Mouse (Mus musculus): ENCODE results near the gene Slc25a22. TPM values are rescaled to one million over a fixed set of nuclear protein-coding genes. Genes with fewer than 3 reads are reported as not detected.

Gene Slc25a22
- total and polyA plus RNA-seq, 3 experiments = 6.5 to 31.5 (median 16.1) TPM

DNA sequence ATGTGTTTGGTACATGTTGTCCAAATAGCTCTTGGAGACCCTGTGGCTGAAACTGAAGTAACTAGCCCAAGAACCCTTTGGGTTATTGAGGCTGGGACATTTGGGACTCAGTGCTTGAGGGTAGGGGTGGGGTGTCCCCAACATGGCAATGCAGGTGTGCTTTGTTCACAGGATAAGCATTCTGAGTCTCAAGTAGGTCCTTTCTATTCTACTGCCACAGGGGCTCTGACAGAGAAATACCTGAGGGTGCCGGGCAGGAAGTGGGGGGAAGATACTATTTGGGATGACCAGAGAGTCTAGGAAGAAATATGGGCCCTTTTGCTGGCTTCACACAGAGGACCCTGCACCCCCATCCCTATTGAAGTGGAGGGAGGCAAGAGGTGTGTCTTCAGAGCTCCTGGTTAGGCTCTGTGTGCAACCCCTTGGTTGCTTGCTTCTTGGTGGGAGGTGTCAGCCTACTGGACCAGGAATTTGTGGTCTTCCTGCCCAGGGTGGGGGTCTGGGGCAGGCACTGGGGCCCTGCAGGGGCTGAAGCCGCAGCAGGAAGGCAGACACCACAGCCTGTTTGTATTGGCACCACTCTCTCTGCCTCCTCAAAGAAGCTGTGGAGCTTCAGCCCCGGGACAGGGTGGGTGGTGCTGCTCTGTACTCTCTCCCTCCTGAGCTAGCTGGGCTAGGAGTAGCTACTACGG is 40.0 kb upstream of the Slc25a22 start:
- Histone ChIP-seq H3K9ac (ENCODE audit: insufficient read depth, low read depth) (no peak overlapping the region), H3K36me3 (replicated peaks in 1 of 2; ENCODE audit: control insufficient read depth in 1 of 2, insufficient read depth in 1 of 2, low read length in 1 of 2) (peaks cover 2 to 17% of the 10 kb centered on the region in 2 experiments), H3K27ac (ENCODE audit: insufficient read depth, low read depth) (no peak overlapping the region), H3K4me2 (ENCODE audit: insufficient read depth, low read depth, poor library complexity, severe bottlenecking) (no peak overlapping the region), H3K9me3 (replicated peaks; ENCODE audit: low read length) (no peaks in the 10 kb centered on the region), H3K79me2 (replicated peaks; ENCODE audit: control insufficient read depth, extremely low read depth, insufficient read depth, poor library complexity, severe bottlenecking) (peaks cover 19% of the 10 kb centered on the region), H3K4me1 (ENCODE audit: control insufficient read depth in 1 of 2, insufficient read depth in 2 of 2) (peaks cover 19 to 49% of the 10 kb centered on the region in 2 experiments), H3K4me3 (replicated peaks in 1 of 3; ENCODE audit: low read depth in 2 of 3, low read length in 2 of 3, poor library complexity in 1 of 3) (no peak overlapping the region), H3K27me3 (replicated peaks) (peaks cover 9% of the 10 kb centered on the region)
- in situ Hi-C loops (cut with MboI; ENCODE audit: low pct_ligation_motif_present, low pct_unique_long_range_greater_than_20kb, low sequenced_read_pairs) = no loop called here
- dilution Hi-C loops (cut with MboI; ENCODE audit: extremely low pct_ligation_motif_present, extremely low pct_unique_long_range_greater_than_20kb, low sequenced_read_pairs) = no loop called here
- no peak for TF ChIP-seq PAX5 (IDR thresholded peaks at IDR 0.05; ENCODE audit: low read length)
- DNase-seq (ENCODE audit: extremely low read depth) = no peak

- Histone ChIP-seq H3K9me3 (replicated peaks; ENCODE audit: low read length) (no peaks in the 10 kb centered on the region), H3K4me1 (ENCODE audit: control insufficient read depth in 1 of 2, insufficient read depth in 2 of 2) (peaks cover 16 to 51% of the 10 kb centered on the region in 2 experiments), H3K4me2 (ENCODE audit: insufficient read depth, low read depth, poor library complexity, severe bottlenecking) (peak overlapping the region; percentile 53; the same call in 1 of the 2 replicates), H3K27ac (ENCODE audit: insufficient read depth, low read depth) (no peak overlapping the region), H3K27me3 (replicated peaks) (peaks cover 9% of the 10 kb centered on the region), H3K79me2 (replicated peaks; ENCODE audit: control insufficient read depth, extremely low read depth, insufficient read depth, poor library complexity, severe bottlenecking) (peaks cover 22% of the 10 kb centered on the region), H3K4me3 (replicated peaks in 1 of 3; ENCODE audit: low read depth in 2 of 3, low read length in 2 of 3, poor library complexity in 1 of 3) (peak overlapping the region in 2 of 3 experiments; percentile 89 to 96), H3K36me3 (replicated peaks in 1 of 2; ENCODE audit: control insufficient read depth in 1 of 2, insufficient read depth in 1 of 2, low read length in 1 of 2) (peaks cover 8 to 17% of the 10 kb centered on the region in 2 experiments), H3K9ac (ENCODE audit: insufficient read depth, low read depth) (no peak overlapping the region)
- DNase-seq (ENCODE audit: extremely low read depth) = no peak
- in situ Hi-C loops (cut with MboI; ENCODE audit: low pct_ligation_motif_present, low pct_unique_long_range_greater_than_20kb, low sequenced_read_pairs) = no loop called here
- TF ChIP-seq RCOR1 (conservative IDR thresholded peaks at IDR 0.05; ENCODE audit: low read depth, low read length) (no peak), CTCF (conservative IDR thresholded peaks at IDR 0.05 in 1 of 2, IDR thresholded peaks at IDR 0.05 in 1 of 2; ENCODE audit: low read depth in 2 of 2, low read length in 2 of 2) (peak in 1 of 2 experiments; percentile 24; a peak in 1 of 4 replicates), NELFE (IDR thresholded peaks at IDR 0.05; ENCODE audit: low read depth, low read length) (no peak), GABPA (IDR thresholded peaks at IDR 0.05; ENCODE audit: insufficient replicate concordance, low read depth, low read length) (no peak), BHLHE40 (IDR thresholded peaks at IDR 0.05; ENCODE audit: low read depth, low read length) (no peak), SMC3 (IDR thresholded peaks at IDR 0.05; ENCODE audit: low read depth, low read length) (no peak)
- dilution Hi-C loops (cut with MboI; ENCODE audit: extremely low pct_ligation_motif_present, extremely low pct_unique_long_range_greater_than_20kb, low sequenced_read_pairs) = no loop called here
Observed at GRCm38 (mm10) chr7:141476981-141477370, 39.3 kb upstream of the Slc25a22 start.

DNA sequence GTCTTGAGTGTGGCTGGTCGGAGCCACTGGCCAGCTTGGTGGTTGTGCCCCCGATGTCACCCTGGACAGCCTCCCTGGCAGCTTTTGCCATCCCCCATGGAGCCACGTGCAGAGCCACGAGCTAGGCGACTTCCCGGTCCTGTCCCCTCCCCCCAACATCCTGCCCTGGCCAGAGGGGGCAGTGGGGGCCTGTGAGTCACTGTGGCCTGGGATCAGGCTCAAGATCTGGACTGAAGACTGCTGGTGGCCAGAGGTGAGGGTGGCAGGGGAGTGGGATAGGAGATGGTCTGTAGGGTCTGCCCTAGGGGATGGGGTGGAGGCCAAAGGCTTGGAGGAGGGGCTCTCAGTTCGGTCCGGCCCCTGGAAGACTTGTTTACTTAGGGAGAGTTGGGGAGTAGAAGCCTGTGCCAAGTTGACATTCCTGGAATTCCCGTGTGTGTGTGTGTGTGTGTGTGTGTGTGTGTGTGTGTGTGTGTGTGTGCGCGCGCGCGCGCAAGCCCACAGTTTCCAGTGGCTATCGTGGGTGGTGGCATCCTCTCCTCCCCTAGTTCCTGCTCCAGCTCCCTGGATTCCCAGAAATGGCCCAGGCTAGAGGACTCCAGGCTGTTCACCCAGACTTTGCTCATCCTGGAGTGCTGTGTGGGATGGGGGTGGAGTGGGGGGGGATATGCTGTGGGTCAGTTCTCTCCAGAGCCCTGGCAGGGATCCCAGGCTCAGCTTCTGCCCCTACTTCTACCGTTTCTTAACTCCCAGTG is 38.7 kb upstream of the Slc25a22 start:
- peaks cover 10 to 20% of the 10 kb centered on the region in 2 experiments for H3K36me3 ChIP-seq (replicated peaks in 1 of 2; ENCODE audit: control insufficient read depth in 1 of 2, insufficient read depth in 1 of 2, low read length in 1 of 2)
- in situ Hi-C loops (cut with MboI; ENCODE audit: low pct_ligation_motif_present, low pct_unique_long_range_greater_than_20kb, low sequenced_read_pairs) = no loop called here
- no peak for DNase-seq (ENCODE audit: extremely low read depth)

More for the DNA sequence above, 38.7 kb upstream of the Slc25a22 start:
- Histone ChIP-seq H3K4me2 (ENCODE audit: insufficient read depth, low read depth, poor library complexity, severe bottlenecking) (peak overlapping the region; percentile 53), H3K9ac (ENCODE audit: insufficient read depth, low read depth) (peak overlapping the region; percentile 25), H3K9me3 (replicated peaks; ENCODE audit: low read length) (no peaks in the 10 kb centered on the region), H3K27me3 (replicated peaks) (peaks cover 9% of the 10 kb centered on the region), H3K4me1 (ENCODE audit: control insufficient read depth in 1 of 2, insufficient read depth in 2 of 2) (peaks cover 16 to 48% of the 10 kb centered on the region in 2 experiments), H3K79me2 (replicated peaks; ENCODE audit: control insufficient read depth, extremely low read depth, insufficient read depth, poor library complexity, severe bottlenecking) (peaks cover 22% of the 10 kb centered on the region), H3K27ac (ENCODE audit: insufficient read depth, low read depth) (no peak overlapping the region), H3K4me3 (replicated peaks in 1 of 3; ENCODE audit: low read depth in 2 of 3, low read length in 2 of 3, poor library complexity in 1 of 3) (peak overlapping the region; percentile 74 to 96 (median 89))
- TF ChIP-seq CHD2 (IDR thresholded peaks at IDR 0.05; ENCODE audit: low read length) (peak; percentile 80; the same call in 1 of the 2 replicates), ELF1 (IDR thresholded peaks at IDR 0.05; ENCODE audit: low read depth, low read length) (0 out of 2 replicates have a peak, but pooled peaks have one; percentile 40), NRF1 (IDR thresholded peaks at IDR 0.05; ENCODE audit: low read depth, low read length) (no peak), BHLHE40 (IDR thresholded peaks at IDR 0.05; ENCODE audit: low read depth, low read length) (peak; percentile 88), CTCF (conservative IDR thresholded peaks at IDR 0.05 in 1 of 2, IDR thresholded peaks at IDR 0.05 in 1 of 2; ENCODE audit: low read depth in 2 of 2, low read length in 2 of 2) (0 out of 4 replicates have a peak, but pooled peaks of 1 of the 2 experiments have one; percentile 6), MAX (IDR thresholded peaks at IDR 0.05; ENCODE audit: low read length) (peak; percentile 88; the same call in 1 of the 2 replicates), MXI1 (IDR thresholded peaks at IDR 0.05; ENCODE audit: low read depth, low read length) (peak; percentile 80; the same call in 1 of the 2 replicates), USF2 (conservative IDR thresholded peaks at IDR 0.05; ENCODE audit: low read depth, low read length) (no peak), MYC (IDR thresholded peaks at IDR 0.05; ENCODE audit: low read depth, low read length) (peak; percentile 96)
- dilution Hi-C loops (cut with MboI; ENCODE audit: extremely low pct_ligation_motif_present, extremely low pct_unique_long_range_greater_than_20kb, low sequenced_read_pairs) = no loop called here

All from CH12.LX (cell line).